Mouse (Mus musculus) neural tube, embryonic 11.5 days (tissue): Measurements from ENCODE around the gene Asgr2. TPM values are rescaled to one million over a fixed set of nuclear protein-coding genes. Genes with fewer than 3 reads are reported as not detected.

ENCODE experiments used
- ATAC-seq: fragments of 200-750 bp; cut with Nextera tagmentation; 2 replicates; pipeline ENCODE4 v1.8.0; 2017; ENCODE audit warnings: moderate number of reproducible peaks, mild to moderate bottlenecking, moderate TSS enrichment, moderate library complexity; ENCODE audit not compliant: insufficient read depth, low FRiP score, low TSS enrichment
- DNase-seq: peaks from one replicate; pipeline ENCODE4 v3.0.0-alpha.2; 2015; ENCODE audit warnings: low spot score
- H3K27ac ChIP-seq: fragments of 300-500 bp; sonication (generic); 2 replicates; pipeline ENCODE4 v1.5.1; 2014; ENCODE audit warnings: low read depth, mild to moderate bottlenecking, low read length
- H3K27me3 ChIP-seq: fragments of 300-500 bp; sonication (generic); 2 replicates; pipeline ENCODE4 v1.6.1; 2014; ENCODE audit warnings: mild to moderate bottlenecking, low read length, mixed read lengths; ENCODE audit not compliant: control insufficient read depth, insufficient read depth
- H3K36me3 ChIP-seq: fragments of 300-500 bp; sonication (generic); 2 replicates; pipeline ENCODE4 v1.6.1; 2014; ENCODE audit warnings: mild to moderate bottlenecking, low read length, moderate library complexity, mixed read lengths; ENCODE audit not compliant: control insufficient read depth, insufficient read depth
- H3K4me1 ChIP-seq: fragments of 300-500 bp; sonication (generic); 2 replicates; pipeline ENCODE4 v1.6.1; 2014; ENCODE audit warnings: low read length, mixed read lengths; ENCODE audit not compliant: control insufficient read depth, insufficient read depth
- H3K4me2 ChIP-seq: fragments of 300-500 bp; sonication (generic); 2 replicates; pipeline ENCODE4 v1.6.1; 2014; ENCODE audit warnings: low read depth, mild to moderate bottlenecking, moderate library complexity
- H3K4me3 ChIP-seq: fragments of 300-500 bp; sonication (generic); 2 replicates; pipeline ENCODE4 v1.5.1; 2014; ENCODE audit warnings: low read depth, low read length
- H3K9ac ChIP-seq: fragments of 300-500 bp; sonication (generic); 2 replicates; pipeline ENCODE4 v1.6.1; 2014; ENCODE audit warnings: mild to moderate bottlenecking, low read length
- H3K9me3 ChIP-seq: fragments of 300-500 bp; sonication (generic); 2 replicates; pipeline ENCODE4 v1.6.1; 2016; ENCODE audit warnings: low read length; ENCODE audit not compliant: control insufficient read depth
- WGBS: fragments of 180-500 bp; shearing (Covaris S2); extraction: QIAGEN DNeasy Blood & Tissue Kit; methylation state at CpG from one replicate; pipeline ENCODE4 v1.1.7; 2014; 5-methylcytosine and 5-hydroxymethylcytosine counted together
- polyA plus RNA-seq: library from polyadenylated mRNA; unstranded; fragments of >200 nt; fragmentation: Nextera tagmentation; extraction: Ambion mirVana; gene quantifications from 2 replicates; pipeline ENCODE4 v1.2.1, GENCODE M21; 2014

Gene Asgr2
- polyA plus RNA-seq, 1 experiment from 2014 or later = 0.28 TPM

- Histone ChIP-seq H3K4me1 (no peaks in the 10 kb centered on the region), H3K4me2 (no peak overlapping the region), H3K27me3 (no peaks in the 10 kb centered on the region), H3K9ac (no peak overlapping the region), H3K27ac (no peak overlapping the region), H3K9me3 (no peaks in the 10 kb centered on the region), H3K4me3 (no peak overlapping the region), H3K36me3 (no peaks in the 10 kb centered on the region)
- WGBS = 80% methylated on average over 3 of the region's 3 CpGs
- no peak for DNase-seq
- no peak for ATAC-seq
These were observed 15.0 kb upstream of the Asgr2 start for GRCm38 (mm10) chr11:70077441-70077840.

- 69% methylated on average over 6 of the region's 6 CpGs for WGBS
- Histone ChIP-seq H3K27me3 (no peaks in the 10 kb centered on the region), H3K36me3 (no peaks in the 10 kb centered on the region)
These were observed 13.3 kb upstream of the Asgr2 start for GRCm38 (mm10) chr11:70079175-70079574.

GRCm38 (mm10) chr11:70079928-70080327, 12.5 kb upstream of the Asgr2 start:
- 85% methylated on average over 7 of the region's 7 CpGs for WGBS
- no peak for DNase-seq
- Histone ChIP-seq H3K4me2 (no peak overlapping the region), H3K4me3 (no peak overlapping the region), H3K9ac (no peak overlapping the region), H3K36me3 (no peaks in the 10 kb centered on the region), H3K9me3 (no peaks in the 10 kb centered on the region), H3K27ac (no peak overlapping the region), H3K4me1 (no peaks in the 10 kb centered on the region), H3K27me3 (no peaks in the 10 kb centered on the region)
- no peak for ATAC-seq

More at GRCm38 (mm10) chr11:70079175-70079574, 13.3 kb upstream of the Asgr2 start:
- Histone ChIP-seq H3K4me1 (no peaks in the 10 kb centered on the region), H3K4me2 (no peak overlapping the region), H3K27ac (no peak overlapping the region), H3K4me3 (no peak overlapping the region), H3K9me3 (no peaks in the 10 kb centered on the region), H3K9ac (no peak overlapping the region)
- ATAC-seq (no peak), DNase-seq (no peak)

- H3K27ac ChIP-seq = no peak overlapping the region
- 87% methylated on average over 15 of the region's 15 CpGs for WGBS
- no peaks in the 10 kb centered on the region for H3K4me1 ChIP-seq
- H3K9me3 ChIP-seq = no peaks in the 10 kb centered on the region
- H3K36me3 ChIP-seq = no peaks in the 10 kb centered on the region
- ATAC-seq = no peak
- no peak overlapping the region for H3K4me2 ChIP-seq
- no peak overlapping the region for H3K9ac ChIP-seq
- no peak for DNase-seq
- no peaks in the 10 kb centered on the region for H3K27me3 ChIP-seq
- H3K4me3 ChIP-seq = no peak overlapping the region
These were observed 11.4 kb upstream of the Asgr2 start for GRCm38 (mm10) chr11:70080803-70081590.

GRCm38 (mm10) chr11:70084563-70084962, 7.9 kb upstream of the Asgr2 start:
- Histone ChIP-seq H3K27ac (no peak overlapping the region), H3K4me2 (no peak overlapping the region), H3K9me3 (no peaks in the 10 kb centered on the region), H3K36me3 (no peaks in the 10 kb centered on the region), H3K4me3 (no peak overlapping the region), H3K4me1 (no peaks in the 10 kb centered on the region), H3K9ac (no peak overlapping the region), H3K27me3 (no peaks in the 10 kb centered on the region)
- ATAC-seq (no peak), DNase-seq (no peak)
- WGBS = 81% methylated on average over 8 of the region's 8 CpGs

- no peak for DNase-seq
- Histone ChIP-seq H3K4me2 (no peak overlapping the region), H3K27ac (no peak overlapping the region), H3K9me3 (no peaks in the 10 kb centered on the region), H3K4me3 (no peak overlapping the region), H3K9ac (no peak overlapping the region), H3K27me3 (no peaks in the 10 kb centered on the region), H3K4me1 (no peaks in the 10 kb centered on the region), H3K36me3 (no peaks in the 10 kb centered on the region)
- no peak for ATAC-seq
- WGBS = 61% methylated on average over 11 of the region's 11 CpGs
These were observed 5.0 kb downstream of the Asgr2 start for GRCm38 (mm10) chr11:70097396-70097795.

GRCm38 (mm10) chr11:70099102-70099501, 6.7 kb downstream of the Asgr2 start:
- no peak overlapping the region for H3K4me2 ChIP-seq
- H3K4me1 ChIP-seq = no peaks in the 10 kb centered on the region
- H3K4me3 ChIP-seq = no peak overlapping the region
- no peak overlapping the region for H3K27ac ChIP-seq
- no peak for DNase-seq
- H3K36me3 ChIP-seq = no peaks in the 10 kb centered on the region
- H3K27me3 ChIP-seq = no peaks in the 10 kb centered on the region
- ATAC-seq = no peak
- no peak overlapping the region for H3K9ac ChIP-seq
- 87% methylated on average over 2 of the region's 2 CpGs for WGBS
- no peaks in the 10 kb centered on the region for H3K9me3 ChIP-seq

- no peaks in the 10 kb centered on the region for H3K27me3 ChIP-seq
- WGBS = 85% methylated on average over 2 of the region's 2 CpGs
- H3K9ac ChIP-seq = no peak overlapping the region
- no peaks in the 10 kb centered on the region for H3K4me1 ChIP-seq
- H3K9me3 ChIP-seq = no peaks in the 10 kb centered on the region
- no peak for ATAC-seq
- no peak overlapping the region for H3K4me3 ChIP-seq
- H3K27ac ChIP-seq = no peak overlapping the region
- no peak overlapping the region for H3K4me2 ChIP-seq
- H3K36me3 ChIP-seq = no peaks in the 10 kb centered on the region
- no peak for DNase-seq
These were observed 7.4 kb downstream of the Asgr2 start for GRCm38 (mm10) chr11:70099809-70100208.

GRCm38 (mm10) chr11:70103701-70104315, 11.4 kb downstream of the Asgr2 start:
- no peak for ATAC-seq
- WGBS = 83% methylated on average over 14 of the region's 14 CpGs
- Histone ChIP-seq H3K27me3 (no peaks in the 10 kb centered on the region), H3K4me3 (no peak overlapping the region), H3K27ac (no peak overlapping the region), H3K9me3 (no peaks in the 10 kb centered on the region), H3K36me3 (no peaks in the 10 kb centered on the region), H3K4me2 (no peak overlapping the region), H3K4me1 (no peaks in the 10 kb centered on the region), H3K9ac (no peak overlapping the region)
- no peak for DNase-seq
